Mouse (Mus musculus) heart, embryonic 14.5 days (tissue): Measurements from ENCODE around the gene Capn5. TPM values are rescaled to one million over a fixed set of nuclear protein-coding genes. Genes with fewer than 3 reads are reported as not detected.

Source experiments
- ATAC-seq: fragments of 200-750 bp; cut with Nextera tagmentation; 2 replicates; pipeline ENCODE4 v1.8.0; 2017; ENCODE audit warnings: low read depth, moderate TSS enrichment; ENCODE audit not compliant: insufficient number of reproducible peaks, insufficient read depth, low FRiP score
- H3K27ac ChIP-seq, 2 experiments: fragments of 200-500 bp in 1 of 2; fragments of 300-500 bp in 1 of 2; sonication (generic) in 1 of 2; replicated peaks in 1 of 2; 2 replicates each; pipeline ENCODE4 v1.5.1; 2012 to 2014; ENCODE audit warnings: low read depth in 2 of 2, low read length in 2 of 2, control low read depth in 1 of 2, mild to moderate bottlenecking in 1 of 2, mixed read lengths in 1 of 2; ENCODE audit not compliant: control insufficient read depth in 1 of 2, insufficient read depth in 1 of 2
- H3K27me3 ChIP-seq: fragments of 300-500 bp; sonication (generic); 2 replicates; pipeline ENCODE4 v1.6.1; 2014; ENCODE audit warnings: mild to moderate bottlenecking, low read length, control low read depth; ENCODE audit not compliant: control insufficient read depth, insufficient read depth
- H3K36me3 ChIP-seq: fragments of 300-500 bp; sonication (generic); 2 replicates; pipeline ENCODE4 v1.6.1; 2014; ENCODE audit warnings: mild to moderate bottlenecking, control low read depth, low read length, mixed read lengths; ENCODE audit not compliant: control insufficient read depth, insufficient read depth
- H3K4me1 ChIP-seq, 2 experiments: fragments of 200-500 bp in 1 of 2; fragments of 300-500 bp in 1 of 2; sonication (generic) in 1 of 2; 2 replicates each; pipeline ENCODE4 v1.6.1; 2012 to 2014; ENCODE audit warnings: low read length in 2 of 2, control low read depth in 1 of 2, mixed read lengths in 1 of 2; ENCODE audit not compliant: control insufficient read depth in 2 of 2, insufficient read depth in 2 of 2
- H3K4me2 ChIP-seq: fragments of 300-500 bp; sonication (generic); 2 replicates; pipeline ENCODE4 v1.6.1; 2014; ENCODE audit warnings: mild to moderate bottlenecking, low read length
- H3K4me3 ChIP-seq, 2 experiments: fragments of 200-500 bp in 1 of 2; fragments of 300-500 bp in 1 of 2; sonication (generic) in 1 of 2; 2 replicates each; pipeline ENCODE4 v1.5.1; 2012 to 2014; ENCODE audit warnings: low read length in 2 of 2, mild to moderate bottlenecking in 2 of 2, control low read depth in 1 of 2, low read depth in 1 of 2, moderate library complexity in 1 of 2; ENCODE audit not compliant: control insufficient read depth in 1 of 2, insufficient read depth in 1 of 2
- H3K9ac ChIP-seq: fragments of 300-500 bp; sonication (generic); 2 replicates; pipeline ENCODE4 v1.6.1; 2014; ENCODE audit warnings: mild to moderate bottlenecking, low read length
- H3K9me3 ChIP-seq: fragments of 300-500 bp; sonication (generic); 2 replicates; pipeline ENCODE4 v1.6.1; 2016; ENCODE audit warnings: low read length, control low read depth; ENCODE audit not compliant: control insufficient read depth
- WGBS: fragments of 180-500 bp; shearing (Covaris S2); extraction: QIAGEN DNeasy Blood & Tissue Kit; methylation state at CpG from one replicate; pipeline ENCODE4 v1.1.7; 2014; 5-methylcytosine and 5-hydroxymethylcytosine counted together
- polyA plus RNA-seq: library from polyadenylated mRNA; unstranded; fragments of >200 nt; fragmentation: Nextera tagmentation; extraction: Ambion mirVana; gene quantifications from 2 replicates; pipeline ENCODE4 v1.2.1, GENCODE M21; 2014

The Capn5 gene
- polyA plus RNA-seq, 1 experiment from 2014 or later: 2.5 TPM

DNA sequence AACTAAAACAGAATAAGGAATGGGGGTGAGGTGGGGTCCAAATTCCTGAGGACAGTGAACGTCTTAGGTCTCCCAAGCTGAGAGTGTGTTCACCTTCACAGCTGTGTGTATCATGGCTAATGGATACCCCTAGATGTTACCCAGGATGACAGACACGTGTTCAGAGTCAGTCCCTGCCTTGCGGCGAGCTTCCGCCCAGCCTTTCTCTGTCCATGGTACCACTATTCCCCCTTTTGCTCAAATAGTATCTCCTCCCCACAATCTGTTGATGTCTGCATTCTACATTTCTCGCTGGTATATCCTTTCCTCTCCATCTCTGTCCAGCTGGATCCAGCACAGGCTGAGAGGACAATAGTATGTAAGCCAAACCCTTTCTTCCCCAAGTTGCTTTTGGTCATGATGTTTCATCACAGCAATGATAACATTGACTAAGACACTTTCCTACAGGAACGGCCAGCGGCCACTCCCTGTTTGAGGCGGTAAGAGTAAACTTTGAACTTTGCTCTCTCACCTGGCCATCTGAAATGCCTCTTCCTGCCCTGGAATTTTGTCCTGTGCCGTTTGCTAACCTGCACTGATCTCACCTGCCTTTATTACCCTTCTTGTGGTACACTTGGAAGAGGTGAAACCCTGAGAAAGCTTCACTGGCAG lies 17.2 kb upstream of the Capn5 start:
- Histone ChIP-seq H3K27ac (no peak overlapping the region), H3K9ac (no peak overlapping the region), H3K27me3 (peaks cover 39% of the 10 kb centered on the region), H3K4me2 (no peak overlapping the region), H3K4me3 (no peak overlapping the region), H3K4me1 (peaks cover 7 to 13% of the 10 kb centered on the region in 2 experiments; a peak in 3 of 4 replicates), H3K36me3 (no peaks in the 10 kb centered on the region), H3K9me3 (no peaks in the 10 kb centered on the region)
- 29% methylated on average over 10 of the region's 10 CpGs for WGBS
- ATAC-seq: no peak

DNA sequence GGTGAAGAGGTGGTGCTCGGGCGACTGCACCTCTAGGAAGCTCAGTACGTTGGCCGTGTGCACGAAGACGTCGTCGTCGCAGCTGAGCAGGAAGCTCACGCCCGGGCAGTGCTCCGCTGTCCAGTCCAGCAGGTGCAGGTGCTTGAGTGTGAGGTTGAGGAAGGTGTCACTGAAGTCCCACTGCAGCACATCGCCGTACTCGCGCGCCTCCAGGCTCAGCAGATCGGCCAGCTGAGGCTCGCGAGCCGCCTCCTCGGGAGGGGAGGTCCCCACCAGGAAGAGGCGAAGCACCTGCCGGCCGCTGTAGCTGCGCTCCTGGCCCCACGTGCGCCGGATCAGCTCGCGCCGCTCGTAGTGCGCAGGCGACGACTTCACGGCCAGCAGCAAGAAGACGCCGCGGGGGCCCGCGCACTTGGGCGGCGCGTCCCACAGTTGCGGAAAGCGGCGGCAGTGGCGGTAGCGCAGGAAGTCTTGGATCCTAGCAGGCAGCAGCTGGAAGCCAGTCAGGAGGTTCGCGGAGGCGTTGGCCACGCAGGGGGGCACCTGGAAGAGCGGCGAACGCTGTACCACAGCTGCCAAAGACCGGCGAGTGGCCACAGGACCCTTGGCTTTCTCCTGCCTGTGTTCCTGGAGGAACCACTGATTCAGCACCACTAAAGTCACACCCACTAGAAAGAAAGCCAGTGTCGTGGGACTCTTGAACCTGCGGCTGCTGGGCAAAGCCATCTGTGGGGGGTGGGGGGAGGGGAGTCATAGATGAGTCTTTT lies 16.1 kb upstream of the Capn5 start:
- Histone ChIP-seq H3K27ac (no peak overlapping the region), H3K4me3 (peak overlapping the region; percentile 23 to 41), H3K9me3 (no peaks in the 10 kb centered on the region), H3K9ac (0 out of 2 replicates have a peak overlapping the region, but pooled peaks have one; percentile 16), H3K4me1 (peaks cover 7 to 13% of the 10 kb centered on the region in 2 experiments; a peak in 3 of 4 replicates), H3K4me2 (peak overlapping the region; percentile 77), H3K36me3 (no peaks in the 10 kb centered on the region), H3K27me3 (peaks cover 39% of the 10 kb centered on the region)
- no peak for ATAC-seq
- 1% methylated on average over 60 of the region's 61 CpGs for WGBS

DNA sequence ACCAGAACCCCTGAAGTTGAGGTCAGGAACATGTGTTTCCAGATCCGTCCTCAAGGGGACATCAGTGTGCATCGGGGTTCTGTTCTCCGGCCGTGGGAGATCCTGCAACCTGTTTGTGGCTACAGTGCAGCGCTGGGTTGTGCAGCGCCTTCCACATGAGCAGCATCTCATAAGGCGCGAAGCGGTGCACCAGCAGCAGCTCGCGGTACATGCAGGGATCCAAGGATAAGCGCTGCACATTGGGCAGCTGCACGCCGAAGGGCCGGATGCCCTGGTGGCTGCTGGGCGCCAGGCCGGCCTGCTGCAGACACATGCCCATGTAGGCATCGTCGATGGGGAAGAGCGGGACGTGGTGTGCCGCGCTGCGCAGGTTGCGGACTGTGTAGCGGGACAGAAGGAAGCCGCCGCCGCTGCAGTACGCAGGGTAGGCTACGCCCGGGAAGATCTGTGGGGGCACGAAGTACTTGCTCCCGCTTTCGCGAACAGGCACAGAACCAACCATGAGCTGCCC lies 15.5 kb upstream of the Capn5 start:
- H3K4me3 ChIP-seq: peak overlapping the region; percentile 23 to 41
- peaks cover 7 to 13% of the 10 kb centered on the region in 2 experiments; a peak in 3 of 4 replicates for H3K4me1 ChIP-seq
- H3K27me3 ChIP-seq: peaks cover 39% of the 10 kb centered on the region
- no peak overlapping the region for H3K9ac ChIP-seq
- H3K9me3 ChIP-seq: no peaks in the 10 kb centered on the region
- H3K4me2 ChIP-seq: peak overlapping the region; percentile 77
- no peak overlapping the region for H3K27ac ChIP-seq
- no peaks in the 10 kb centered on the region for H3K36me3 ChIP-seq
- no peak for ATAC-seq
- 7% methylated on average over 36 of the region's 36 CpGs for WGBS

DNA sequence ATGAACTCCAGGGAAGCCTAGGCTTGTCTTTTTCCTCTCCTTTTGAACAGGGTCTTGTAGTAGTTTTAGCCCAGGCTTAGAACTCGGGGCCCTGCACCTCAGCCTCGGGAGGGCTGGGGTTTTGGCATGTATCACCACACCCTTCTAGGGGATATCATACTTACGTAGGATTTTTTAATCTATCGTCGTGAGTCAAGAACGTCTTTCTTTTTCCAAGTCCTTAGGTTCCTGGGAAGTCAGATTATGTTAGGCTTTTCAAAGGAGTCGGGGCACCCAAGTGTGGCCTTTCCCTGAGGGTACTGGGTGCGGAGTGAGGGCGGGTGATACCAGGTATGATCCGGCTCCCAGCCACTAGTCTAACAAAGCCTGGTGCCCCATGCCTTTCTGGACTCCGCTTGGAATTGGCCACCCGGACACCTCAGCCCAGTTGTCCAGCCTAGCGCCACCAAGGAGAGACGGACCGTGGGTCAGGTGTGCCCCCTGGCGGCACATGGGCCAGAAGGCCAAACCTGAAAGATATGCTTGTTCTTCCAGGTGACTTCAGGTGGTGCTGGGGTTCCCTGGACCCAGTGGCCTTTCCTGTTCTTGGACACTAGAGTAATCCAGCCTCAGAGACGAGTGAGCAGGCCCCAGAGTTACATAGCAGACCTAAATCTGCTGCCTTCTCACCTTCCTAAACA lies 13.6 kb upstream of the Capn5 start:
- H3K4me1 ChIP-seq: peaks cover 7 to 13% of the 10 kb centered on the region in 2 experiments; a peak in 3 of 4 replicates
- H3K4me2 ChIP-seq: no peak overlapping the region
- H3K27ac ChIP-seq: no peak overlapping the region
- no peak overlapping the region for H3K4me3 ChIP-seq
- H3K9me3 ChIP-seq: no peaks in the 10 kb centered on the region
- no peak overlapping the region for H3K9ac ChIP-seq
- 58% methylated on average over 17 of the region's 17 CpGs for WGBS
- peaks cover 39% of the 10 kb centered on the region for H3K27me3 ChIP-seq
- no peaks in the 10 kb centered on the region for H3K36me3 ChIP-seq
- ATAC-seq: no peak

DNA sequence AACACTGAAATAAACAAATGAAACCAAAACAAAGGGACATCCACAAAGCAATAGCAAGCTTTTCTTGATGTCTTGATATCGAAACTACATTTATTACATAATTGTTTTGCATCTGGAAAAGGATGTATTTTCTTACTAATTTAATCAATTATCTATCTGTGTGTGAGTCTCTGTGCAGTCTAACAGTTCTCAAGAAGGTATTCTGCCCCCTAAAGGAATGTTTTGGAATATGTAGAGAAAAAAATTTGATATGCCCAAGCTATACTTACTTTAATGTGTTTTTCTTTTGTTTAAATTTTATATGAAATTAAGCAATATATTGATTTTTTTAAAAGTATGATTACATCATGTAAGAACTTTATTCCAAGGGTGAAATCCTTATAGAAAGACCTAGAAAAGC lies 12.5 kb upstream of the Capn5 start:
- ATAC-seq: no peak
- WGBS: 65% methylated on average over 1 of the region's 1 CpGs
- H3K4me3 ChIP-seq: no peak overlapping the region
- H3K9ac ChIP-seq: no peak overlapping the region
- peaks cover 7 to 13% of the 10 kb centered on the region in 2 experiments; a peak in 3 of 4 replicates for H3K4me1 ChIP-seq
- no peaks in the 10 kb centered on the region for H3K9me3 ChIP-seq
- no peak overlapping the region for H3K27ac ChIP-seq
- H3K36me3 ChIP-seq: no peaks in the 10 kb centered on the region
- peaks cover 37% of the 10 kb centered on the region for H3K27me3 ChIP-seq
- H3K4me2 ChIP-seq: no peak overlapping the region

DNA sequence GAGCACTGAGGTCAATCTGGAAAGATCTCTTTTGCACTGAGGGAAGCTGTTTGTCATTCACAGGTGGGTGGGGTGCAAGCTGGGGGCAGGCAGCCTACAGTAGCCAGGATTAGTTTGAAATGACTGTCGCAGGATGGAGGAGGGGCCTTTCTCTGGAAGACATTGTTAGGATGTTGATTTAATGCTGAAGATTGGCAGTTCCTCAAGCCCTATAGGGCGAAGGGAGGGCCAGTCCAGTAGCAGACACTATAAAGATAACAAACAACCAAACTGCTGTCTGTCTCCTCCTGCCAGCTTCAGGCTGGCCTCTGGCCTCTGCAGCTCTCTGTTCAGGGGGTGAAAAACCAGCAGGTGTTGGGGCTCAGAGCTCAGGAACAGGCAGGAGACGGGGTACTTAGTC lies 11.7 kb upstream of the Capn5 start:
- no peak overlapping the region for H3K4me3 ChIP-seq
- H3K4me1 ChIP-seq: peaks cover 7 to 13% of the 10 kb centered on the region in 2 experiments; a peak in 3 of 4 replicates
- H3K27ac ChIP-seq: no peak overlapping the region
- 36% methylated on average over 3 of the region's 3 CpGs for WGBS
- H3K36me3 ChIP-seq: no peaks in the 10 kb centered on the region
- no peak overlapping the region for H3K9ac ChIP-seq
- no peak overlapping the region for H3K4me2 ChIP-seq
- ATAC-seq: no peak
- H3K9me3 ChIP-seq: no peaks in the 10 kb centered on the region
- H3K27me3 ChIP-seq: peaks cover 29% of the 10 kb centered on the region

DNA sequence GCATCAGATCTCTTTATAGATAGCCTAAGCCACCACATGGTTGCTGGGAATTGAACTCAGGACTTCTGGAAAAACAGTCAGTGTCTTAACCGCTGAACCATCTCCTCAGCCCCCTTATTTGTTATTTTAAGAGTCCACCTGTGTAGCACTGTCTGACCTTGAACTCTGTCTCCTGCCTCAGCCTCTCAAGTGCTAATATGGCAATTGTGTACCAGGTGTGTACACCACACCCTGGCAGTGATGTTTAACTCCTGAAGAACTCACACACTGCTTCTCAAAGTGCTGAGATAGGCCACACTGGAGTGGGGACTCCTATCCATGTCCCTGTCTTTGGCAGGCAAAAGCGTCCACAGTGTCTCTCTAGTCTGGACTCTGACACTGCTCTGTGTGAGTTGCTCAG lies 10.6 kb upstream of the Capn5 start:
- Histone ChIP-seq H3K27me3 (peaks cover 18% of the 10 kb centered on the region), H3K9me3 (no peaks in the 10 kb centered on the region), H3K36me3 (no peaks in the 10 kb centered on the region), H3K4me3 (no peak overlapping the region), H3K27ac (no peak overlapping the region), H3K4me1 (peaks cover 3 to 4% of the 10 kb centered on the region in 2 experiments; a peak in 3 of 4 replicates), H3K9ac (no peak overlapping the region), H3K4me2 (no peak overlapping the region)
- WGBS: 80% methylated on average over 2 of the region's 2 CpGs
- ATAC-seq: no peak
